Mouse (Mus musculus) midbrain, postnatal 0 days (tissue): ENCODE data around the gene Dcun1d4. TPM values are rescaled to one million over a fixed set of nuclear protein-coding genes. Genes with fewer than 3 reads are reported as not detected.
"Not testable (repeated sequence)": the region's sequence is repeated elsewhere in the genome, so short reads cannot be mapped to it uniquely, and the experiment has no call there.

ENCODE experiments used
- ATAC-seq: fragments of 200-750 bp; cut with Nextera tagmentation; 2 replicates; pipeline ENCODE4 v1.8.0; 2017; ENCODE audit warnings: moderate number of reproducible peaks, mild to moderate bottlenecking, moderate TSS enrichment, moderate library complexity; ENCODE audit not compliant: low FRiP score
- DNase-seq: peaks from one replicate; pipeline ENCODE4 v3.0.0-alpha.2; 2015; ENCODE audit warnings: low spot score
- H3K27ac ChIP-seq: fragments of 300-500 bp; sonication (generic); 2 replicates; pipeline ENCODE4 v1.5.1; 2014; ENCODE audit warnings: low read depth, mild to moderate bottlenecking, low read length, mixed read lengths
- H3K27me3 ChIP-seq: fragments of 300-500 bp; sonication (generic); 2 replicates; pipeline ENCODE4 v1.6.1; 2014; ENCODE audit warnings: low read length, control low read depth, mixed read lengths; ENCODE audit not compliant: insufficient read depth
- H3K36me3 ChIP-seq: fragments of 300-500 bp; sonication (generic); 2 replicates; pipeline ENCODE4 v1.6.1; 2014; ENCODE audit warnings: low read length, control low read depth, mixed read lengths; ENCODE audit not compliant: insufficient read depth
- H3K4me1 ChIP-seq: fragments of 300-500 bp; sonication (generic); 2 replicates; pipeline ENCODE4 v1.6.1; 2014; ENCODE audit warnings: mild to moderate bottlenecking, control low read depth, antibody characterized with exemption, low read length, mixed read lengths; ENCODE audit not compliant: insufficient read depth
- H3K4me2 ChIP-seq: fragments of 300-500 bp; sonication (generic); 2 replicates; pipeline ENCODE4 v1.6.1; 2014; ENCODE audit warnings: low read depth, mild to moderate bottlenecking, low read length, mixed read lengths; ENCODE audit not compliant: poor library complexity, severe bottlenecking
- H3K4me3 ChIP-seq: fragments of 300-500 bp; sonication (generic); 2 replicates; pipeline ENCODE4 v1.5.1; 2014; ENCODE audit warnings: low read depth, mild to moderate bottlenecking, low read length, moderate library complexity
- H3K9ac ChIP-seq: fragments of 300-500 bp; sonication (generic); replicated peaks from 2 replicates; pipeline ENCODE4 v1.6.1; 2014; ENCODE audit warnings: mild to moderate bottlenecking, low read length, moderate library complexity, mixed read lengths; ENCODE audit not compliant: poor library complexity, severe bottlenecking
- H3K9me3 ChIP-seq: fragments of 300-500 bp; sonication (generic); 2 replicates; pipeline ENCODE4 v1.6.1; 2016; ENCODE audit warnings: low read length, control low read depth
- CTCF ChIP-seq: IDR thresholded peaks from 2 replicates; pipeline ENCODE4 v1.5.1; 2016; ENCODE audit warnings: antibody characterized with exemption, mild to moderate bottlenecking
- WGBS: fragments of 180-500 bp; shearing (Covaris S2); extraction: QIAGEN DNeasy Blood & Tissue Kit; methylation state at CpG from one replicate; pipeline ENCODE4 v1.1.7; 2014; 5-methylcytosine and 5-hydroxymethylcytosine counted together
- polyA plus RNA-seq: library from polyadenylated mRNA; unstranded; fragments of >200 nt; fragmentation: Nextera tagmentation; extraction: Ambion mirVana; gene quantifications from 2 replicates; pipeline ENCODE4 v1.2.1, GENCODE M21; 2015
- total RNA-seq: library from RNA; depleted of rRNA; stranded (reverse); fragments of >200 nt; gene quantifications from 2 replicates; pipeline ENCODE4 v1.2.3, GENCODE M21; 2014

Gene Dcun1d4
- total and polyA plus RNA-seq, 2 experiments from 2014 or later, result 31.1 to 46.2 TPM

DNA sequence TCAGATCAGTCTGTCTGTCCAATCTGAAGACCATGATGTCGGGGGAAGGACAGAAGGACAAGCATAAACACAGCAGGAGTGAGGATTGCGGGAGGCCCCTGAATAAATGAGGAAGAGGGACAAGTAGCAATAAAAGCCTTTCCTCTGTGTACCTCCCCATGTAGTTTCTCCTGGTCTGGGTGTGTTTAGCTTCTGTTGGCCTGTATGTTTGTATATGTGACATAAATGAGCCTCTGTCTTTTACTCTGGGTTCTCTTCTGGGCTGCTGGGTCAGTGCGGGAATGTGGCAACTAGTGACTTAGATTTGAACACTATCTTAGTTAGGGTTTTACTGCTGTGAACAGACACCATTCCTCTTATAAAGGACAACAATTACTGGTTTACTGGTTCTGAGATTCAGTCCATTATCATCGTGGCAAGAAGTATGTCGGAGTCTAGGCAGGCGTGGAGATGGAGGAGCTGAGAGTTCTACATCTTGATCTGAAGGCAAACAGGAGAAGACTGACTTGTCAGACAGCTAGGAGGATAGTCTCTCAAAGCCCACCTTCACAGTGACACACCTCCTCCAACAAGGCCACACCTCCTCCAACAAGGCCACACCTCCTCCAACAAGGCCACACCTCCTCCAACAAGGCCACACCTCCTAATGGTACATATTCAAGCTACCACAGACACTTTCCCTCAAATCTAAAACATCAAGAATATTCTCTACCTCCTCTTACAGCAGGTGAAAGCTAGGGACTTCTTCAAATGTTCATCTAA lies 90.8 kb downstream of the Dcun1d4 start:
- DNase-seq (no peak), ATAC-seq (no peak)
- Histone ChIP-seq H3K4me2 (no peak overlapping the region), H3K4me1 (peaks cover 5% of the 10 kb centered on the region; the same call in 1 of the 2 replicates), H3K27ac (no peak overlapping the region), H3K9ac (no peak overlapping the region), H3K4me3 (no peak overlapping the region), H3K27me3 (no peaks in the 10 kb centered on the region), H3K9me3 (no peaks in the 10 kb centered on the region), H3K36me3 (no peaks in the 10 kb centered on the region)
- WGBS, result 97% methylated on average over 6 of the region's 6 CpGs
- no peak for TF ChIP-seq CTCF

DNA sequence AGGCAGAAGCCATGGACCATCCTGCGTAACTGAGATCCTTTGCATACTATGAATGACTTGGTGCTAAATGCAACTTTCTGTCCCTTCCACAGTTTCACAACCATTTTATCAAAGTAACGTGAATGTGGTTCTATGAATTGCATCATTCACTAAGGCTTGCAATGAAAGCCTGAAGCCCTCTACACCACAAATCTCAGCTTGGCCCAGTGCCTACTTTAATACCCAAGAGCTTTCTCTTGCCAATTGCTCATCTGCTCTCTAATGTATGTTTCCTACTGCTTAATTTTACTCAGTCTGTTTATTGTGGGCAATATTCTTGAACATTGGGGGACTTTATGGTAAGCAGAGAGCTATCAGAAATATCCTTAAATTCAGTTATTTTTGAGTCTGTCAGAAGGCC lies 92.0 kb downstream of the Dcun1d4 start:
- no peak for TF ChIP-seq CTCF
- 85% methylated on average over 2 of the region's 2 CpGs for WGBS
- DNase-seq (peak; percentile 56), ATAC-seq (no peak)
- no peaks in the 10 kb centered on the region for H3K36me3 ChIP-seq
- H3K9me3 ChIP-seq, result no peaks in the 10 kb centered on the region
- no peak overlapping the region for H3K9ac ChIP-seq
- H3K4me1 ChIP-seq, result peaks cover 5% of the 10 kb centered on the region; the same call in 1 of the 2 replicates
- no peak overlapping the region for H3K4me3 ChIP-seq
- H3K27ac ChIP-seq, result no peak overlapping the region
- H3K4me2 ChIP-seq, result no peak overlapping the region
- no peaks in the 10 kb centered on the region for H3K27me3 ChIP-seq

DNA sequence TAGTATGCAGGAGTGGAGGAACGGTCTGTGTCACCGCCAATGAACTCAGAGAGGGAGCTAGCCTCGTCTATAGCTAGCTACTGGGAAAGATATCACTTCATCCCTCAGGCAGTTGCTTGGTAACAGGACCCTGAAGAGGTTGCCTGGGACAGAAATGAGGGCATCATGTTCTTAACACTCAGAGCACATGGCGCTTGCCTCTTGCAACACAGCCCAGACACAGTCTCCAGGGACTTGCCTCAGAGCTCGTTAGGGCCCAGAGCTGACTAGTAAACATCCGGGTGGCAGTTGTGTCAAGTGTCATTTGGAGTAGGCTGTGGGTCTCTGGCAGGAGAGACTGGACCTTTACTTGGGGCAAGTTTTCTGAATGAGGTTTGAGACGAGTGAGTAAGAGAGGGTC lies 93.0 kb downstream of the Dcun1d4 start:
- no peaks in the 10 kb centered on the region for H3K36me3 ChIP-seq
- no peak overlapping the region for H3K4me2 ChIP-seq
- H3K4me3 ChIP-seq, result no peak overlapping the region
- H3K9me3 ChIP-seq, result no peaks in the 10 kb centered on the region
- DNase-seq (peak; percentile 6), ATAC-seq (no peak)
- peaks cover 5% of the 10 kb centered on the region; the same call in 1 of the 2 replicates for H3K4me1 ChIP-seq
- H3K9ac ChIP-seq, result no peak overlapping the region
- TF ChIP-seq CTCF, result no peak
- 80% methylated on average over 7 of the region's 7 CpGs for WGBS
- H3K27me3 ChIP-seq, result no peaks in the 10 kb centered on the region
- H3K27ac ChIP-seq, result no peak overlapping the region

DNA sequence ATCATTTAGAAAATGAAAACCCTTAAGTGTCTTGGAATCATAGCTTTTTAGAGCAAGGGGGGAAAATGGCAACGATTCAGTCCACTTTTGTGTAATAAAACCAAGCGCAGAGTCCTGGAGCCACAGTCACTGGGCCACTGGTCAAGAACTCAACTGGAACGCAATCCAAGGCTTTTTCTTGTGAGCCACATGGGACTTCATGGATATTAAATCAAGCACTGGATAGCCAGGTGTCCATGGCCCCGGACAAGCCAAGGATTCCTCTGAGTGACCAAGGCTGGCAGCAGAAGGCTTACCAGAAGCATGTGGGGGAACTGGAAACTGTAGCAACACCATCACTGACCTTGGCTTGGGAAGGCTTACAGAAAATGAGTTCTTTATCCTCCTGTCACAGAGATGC lies 93.8 kb downstream of the Dcun1d4 start:
- Histone ChIP-seq H3K4me2 (no peak overlapping the region), H3K27ac (no peak overlapping the region), H3K9ac (no peak overlapping the region), H3K36me3 (no peaks in the 10 kb centered on the region), H3K9me3 (no peaks in the 10 kb centered on the region), H3K27me3 (no peaks in the 10 kb centered on the region), H3K4me3 (no peak overlapping the region), H3K4me1 (peaks cover 5% of the 10 kb centered on the region; the same call in 1 of the 2 replicates)
- TF ChIP-seq CTCF, result no peak
- DNase-seq (peak; percentile 4), ATAC-seq (no peak)
- whole genome bisulfite sequencing, result 75% methylated on average over 4 of the region's 4 CpGs

DNA sequence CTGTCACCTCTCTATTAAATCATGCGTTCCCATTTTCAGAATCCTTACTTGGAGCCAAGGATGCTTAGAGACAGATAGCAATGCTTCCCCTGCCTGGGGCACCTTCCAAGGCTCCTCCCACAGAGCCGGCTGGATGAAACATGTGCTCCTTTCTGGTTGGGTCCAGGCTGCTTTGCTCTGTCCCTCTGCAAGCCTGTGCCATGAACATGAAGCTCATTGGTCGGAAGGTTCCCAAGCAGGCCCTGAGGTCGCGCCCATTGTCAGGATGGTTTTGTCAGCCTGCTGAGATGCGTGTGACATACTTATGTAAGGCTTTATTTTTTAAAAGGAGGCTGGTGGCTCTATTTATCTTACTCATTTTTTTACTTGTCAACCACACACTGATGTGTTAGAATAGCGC lies 95.9 kb downstream of the Dcun1d4 start:
- Histone ChIP-seq H3K4me2 (no peak overlapping the region), H3K9ac (no peak overlapping the region), H3K27me3 (no peaks in the 10 kb centered on the region), H3K9me3 (no peaks in the 10 kb centered on the region), H3K27ac (no peak overlapping the region), H3K36me3 (no peaks in the 10 kb centered on the region), H3K4me1 (peaks cover 5% of the 10 kb centered on the region; the same call in 1 of the 2 replicates), H3K4me3 (no peak overlapping the region)
- 56% methylated on average over 7 of the region's 7 CpGs for WGBS
- no peak for TF ChIP-seq CTCF
- peak; percentile 9 for DNase-seq
- no peak for ATAC-seq

DNA sequence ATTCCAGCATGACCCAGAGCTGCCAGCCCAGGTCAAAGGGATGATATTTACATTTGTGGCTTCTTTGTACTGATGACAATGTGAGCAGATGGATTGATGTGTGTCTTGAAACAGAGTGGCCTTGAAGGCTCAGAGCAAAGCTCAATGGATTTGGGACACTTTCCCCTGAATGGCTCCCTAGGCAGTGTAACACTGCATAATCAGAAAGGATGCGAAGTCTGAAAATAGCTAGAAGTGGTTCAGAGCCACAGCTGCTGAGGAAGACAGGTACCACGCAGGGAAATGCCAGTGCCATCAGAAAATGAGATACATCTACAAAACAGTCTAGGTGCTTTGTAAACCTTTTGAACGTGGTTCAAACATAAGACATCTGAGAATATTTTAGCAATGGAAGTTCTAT lies 97.3 kb downstream of the Dcun1d4 start:
- Histone ChIP-seq H3K27me3 (no peaks in the 10 kb centered on the region), H3K4me1 (peaks cover 5% of the 10 kb centered on the region; the same call in 1 of the 2 replicates), H3K4me3 (no peak overlapping the region), H3K9ac (no peak overlapping the region), H3K36me3 (no peaks in the 10 kb centered on the region), H3K9me3 (no peaks in the 10 kb centered on the region), H3K4me2 (no peak overlapping the region), H3K27ac (no peak overlapping the region)
- no peak for ATAC-seq
- WGBS, result 71% methylated on average over 3 of the region's 3 CpGs
- no peak for DNase-seq
- no peak for TF ChIP-seq CTCF

DNA sequence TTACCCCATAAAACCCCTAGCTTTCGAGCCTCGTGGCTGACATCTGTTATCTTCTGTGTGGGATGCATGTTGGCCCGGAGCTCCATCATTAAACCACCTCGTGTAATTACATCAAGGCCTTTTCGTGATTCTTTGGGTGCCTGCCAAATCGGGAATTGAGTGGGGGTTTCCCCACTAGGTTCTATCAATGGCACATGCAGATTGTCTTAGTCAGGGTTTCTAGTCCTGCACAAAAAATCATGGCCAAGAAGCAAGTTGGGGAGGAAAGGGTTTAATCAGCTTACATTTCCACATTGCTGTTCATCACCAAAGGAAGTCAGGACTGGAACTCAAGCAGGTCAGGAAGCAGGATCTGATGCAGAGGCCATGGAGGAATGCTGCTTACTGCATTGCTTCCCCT lies 103.2 kb downstream of the Dcun1d4 start:
- not testable (repeated sequence) for H3K9me3 ChIP-seq, H3K4me1 ChIP-seq, H3K36me3 ChIP-seq, H3K4me3 ChIP-seq, H3K27me3 ChIP-seq, DNase-seq, H3K4me2 ChIP-seq, ATAC-seq, H3K27ac ChIP-seq, H3K9ac ChIP-seq
- 66% methylated on average over 6 of the region's 6 CpGs for WGBS
